Mouse (Mus musculus): ENCODE data around the gene Hmgb1. TPM values are rescaled to one million over a fixed set of nuclear protein-coding genes. Genes with fewer than 3 reads are reported as not detected.

The Hmgb1 gene
- polyA plus RNA-seq, 1 experiment: 88.6 TPM

- TF ChIP-seq POLR2A (IDR thresholded peaks at IDR 0.05; ENCODE audit: insufficient read length, low read depth) (no peak), REST (IDR thresholded peaks at IDR 0.05; ENCODE audit: insufficient read depth, insufficient read length) (no peak), TCF12 (IDR thresholded peaks at IDR 0.05; ENCODE audit: insufficient read depth, poor library complexity, severe bottlenecking) (no peak), USF1 (IDR thresholded peaks at IDR 0.05; ENCODE audit: low read depth) (no peak), TCF3 (IDR thresholded peaks at IDR 0.05; ENCODE audit: insufficient read length, low read depth) (no peak), MYOD1 (IDR thresholded peaks at IDR 0.05; ENCODE audit: control insufficient read depth in 1 of 3, insufficient read length in 2 of 3, low read depth in 2 of 3) (no peak), MYOG (IDR thresholded peaks at IDR 0.05; ENCODE audit: control insufficient read depth in 1 of 3, insufficient read depth in 1 of 3, insufficient read length in 2 of 3, low read depth in 2 of 3) (no peak), SRF (IDR thresholded peaks at IDR 0.05; ENCODE audit: control insufficient read depth, insufficient read length, low read depth) (no peak), POLR2AphosphoS2 (IDR thresholded peaks at IDR 0.05; ENCODE audit: insufficient read length, low read depth) (no peak), CEBPB (IDR thresholded peaks at IDR 0.05; ENCODE audit: insufficient read depth, poor library complexity, severe bottlenecking) (no peak), MAX (IDR thresholded peaks at IDR 0.05; ENCODE audit: low read depth) (no peak), E2F4 (IDR thresholded peaks at IDR 0.05; ENCODE audit: insufficient read depth) (no peak)
- no peak overlapping the region for H3K4me3 ChIP-seq
- peaks cover 44% of the 10 kb centered on the region for H3K27me3 ChIP-seq (ENCODE audit: control insufficient read depth, insufficient read depth, insufficient read length)
- no peak overlapping the region for H3K4me2 ChIP-seq (ENCODE audit: low read depth)
- H3K36me3 ChIP-seq (ENCODE audit: control insufficient read depth, insufficient read depth): no peaks in the 10 kb centered on the region
- no peak overlapping the region for H3ac ChIP-seq (ENCODE audit: control insufficient read depth, insufficient read length)
- no peaks in the 10 kb centered on the region for H3K79me2 ChIP-seq (ENCODE audit: control insufficient read depth, insufficient read depth)
These were observed 76.7 kb downstream of the Hmgb1 start for GRCm38 (mm10) chr5:149107566-149107965.

GRCm38 (mm10) chr5:149104096-149104725, 80.1 kb downstream of the Hmgb1 start:
- Histone ChIP-seq H3K79me2 (ENCODE audit: control insufficient read depth, insufficient read depth) (no peaks in the 10 kb centered on the region), H3K36me3 (ENCODE audit: control insufficient read depth, insufficient read depth) (no peaks in the 10 kb centered on the region), H3K4me2 (ENCODE audit: low read depth) (no peak overlapping the region), H3K27me3 (ENCODE audit: control insufficient read depth, insufficient read depth, insufficient read length) (peaks cover 14% of the 10 kb centered on the region), H3ac (ENCODE audit: control insufficient read depth, insufficient read length) (no peak overlapping the region), H3K4me3 (no peak overlapping the region)
- no peak for TF ChIP-seq E2F4 (IDR thresholded peaks at IDR 0.05; ENCODE audit: insufficient read depth)
- no peak for TF ChIP-seq CEBPB (IDR thresholded peaks at IDR 0.05; ENCODE audit: insufficient read depth, poor library complexity, severe bottlenecking)
- TF ChIP-seq SRF (IDR thresholded peaks at IDR 0.05; ENCODE audit: control insufficient read depth, insufficient read length, low read depth): no peak
- TF ChIP-seq MAX (IDR thresholded peaks at IDR 0.05; ENCODE audit: low read depth): no peak
- no peak for TF ChIP-seq REST (IDR thresholded peaks at IDR 0.05; ENCODE audit: insufficient read depth, insufficient read length)
- no peak for TF ChIP-seq TCF12 (IDR thresholded peaks at IDR 0.05; ENCODE audit: insufficient read depth, poor library complexity, severe bottlenecking)
- no peak for TF ChIP-seq TCF3 (IDR thresholded peaks at IDR 0.05; ENCODE audit: insufficient read length, low read depth)
- no peak for TF ChIP-seq USF1 (IDR thresholded peaks at IDR 0.05; ENCODE audit: low read depth)
- TF ChIP-seq MYOD1 (IDR thresholded peaks at IDR 0.05; ENCODE audit: control insufficient read depth in 1 of 3, insufficient read length in 2 of 3, low read depth in 2 of 3): no peak
- TF ChIP-seq MYOG (IDR thresholded peaks at IDR 0.05; ENCODE audit: control insufficient read depth in 1 of 3, insufficient read depth in 1 of 3, insufficient read length in 2 of 3, low read depth in 2 of 3): no peak
- TF ChIP-seq POLR2A (IDR thresholded peaks at IDR 0.05; ENCODE audit: insufficient read length, low read depth): no peak
- TF ChIP-seq POLR2AphosphoS2 (IDR thresholded peaks at IDR 0.05; ENCODE audit: insufficient read length, low read depth): no peak

DNA sequence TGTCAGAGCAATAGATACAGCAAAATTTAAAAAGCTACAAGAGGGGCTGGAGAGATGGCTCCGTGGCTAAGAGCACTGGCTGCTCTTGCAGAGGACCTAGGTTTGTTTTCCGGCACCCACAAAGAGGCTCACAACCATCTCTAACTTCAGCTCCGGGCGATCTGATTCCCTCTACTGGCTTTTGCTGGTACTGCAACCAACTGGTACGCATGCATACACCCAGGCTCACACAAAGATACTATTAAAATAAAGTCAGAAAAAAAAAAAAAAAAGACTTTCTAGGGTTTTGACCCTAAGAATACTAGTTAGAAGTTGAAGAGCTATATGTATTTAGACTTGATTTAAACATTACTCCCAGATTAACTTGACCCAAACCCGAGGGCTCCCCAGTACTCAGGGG, 82.4 kb downstream of the Hmgb1 start:
- Histone ChIP-seq H3ac (ENCODE audit: control insufficient read depth, insufficient read length) (no peak overlapping the region), H3K4me3 (no peak overlapping the region), H3K27me3 (ENCODE audit: control insufficient read depth, insufficient read depth, insufficient read length) (peaks cover 17% of the 10 kb centered on the region), H3K36me3 (ENCODE audit: control insufficient read depth, insufficient read depth) (no peaks in the 10 kb centered on the region), H3K79me2 (ENCODE audit: control insufficient read depth, insufficient read depth) (no peaks in the 10 kb centered on the region), H3K4me2 (ENCODE audit: low read depth) (no peak overlapping the region)
- TF ChIP-seq USF1 (IDR thresholded peaks at IDR 0.05; ENCODE audit: low read depth) (no peak), POLR2AphosphoS2 (IDR thresholded peaks at IDR 0.05; ENCODE audit: insufficient read length, low read depth) (no peak), E2F4 (IDR thresholded peaks at IDR 0.05; ENCODE audit: insufficient read depth) (no peak), TCF12 (IDR thresholded peaks at IDR 0.05; ENCODE audit: insufficient read depth, poor library complexity, severe bottlenecking) (no peak), POLR2A (IDR thresholded peaks at IDR 0.05; ENCODE audit: insufficient read length, low read depth) (no peak), MYOG (IDR thresholded peaks at IDR 0.05; ENCODE audit: control insufficient read depth in 1 of 3, insufficient read depth in 1 of 3, insufficient read length in 2 of 3, low read depth in 2 of 3) (no peak), REST (IDR thresholded peaks at IDR 0.05; ENCODE audit: insufficient read depth, insufficient read length) (no peak)

GRCm38 (mm10) chr5:149100091-149100490, 84.2 kb downstream of the Hmgb1 start:
- no peak overlapping the region for H3K4me2 ChIP-seq (ENCODE audit: low read depth)
- TF ChIP-seq SRF (IDR thresholded peaks at IDR 0.05; ENCODE audit: control insufficient read depth, insufficient read length, low read depth) (no peak), MYOG (IDR thresholded peaks at IDR 0.05; ENCODE audit: control insufficient read depth in 1 of 3, insufficient read depth in 1 of 3, insufficient read length in 2 of 3, low read depth in 2 of 3) (no peak), REST (IDR thresholded peaks at IDR 0.05; ENCODE audit: insufficient read depth, insufficient read length) (no peak)
- H3K79me2 ChIP-seq (ENCODE audit: control insufficient read depth, insufficient read depth): no peaks in the 10 kb centered on the region
- H3K4me3 ChIP-seq: no peak overlapping the region
- no peak overlapping the region for H3ac ChIP-seq (ENCODE audit: control insufficient read depth, insufficient read length)
- H3K27me3 ChIP-seq (ENCODE audit: control insufficient read depth, insufficient read depth, insufficient read length): peaks cover 24% of the 10 kb centered on the region
- no peaks in the 10 kb centered on the region for H3K36me3 ChIP-seq (ENCODE audit: control insufficient read depth, insufficient read depth)

GRCm38 (mm10) chr5:149099009-149099408, 85.3 kb downstream of the Hmgb1 start:
- Histone ChIP-seq H3K27me3 (ENCODE audit: control insufficient read depth, insufficient read depth, insufficient read length) (peaks cover 33% of the 10 kb centered on the region), H3ac (ENCODE audit: control insufficient read depth, insufficient read length) (no peak overlapping the region), H3K79me2 (ENCODE audit: control insufficient read depth, insufficient read depth) (no peaks in the 10 kb centered on the region), H3K4me2 (ENCODE audit: low read depth) (no peak overlapping the region), H3K4me3 (no peak overlapping the region), H3K36me3 (ENCODE audit: control insufficient read depth, insufficient read depth) (no peaks in the 10 kb centered on the region)
- TF ChIP-seq POLR2A (IDR thresholded peaks at IDR 0.05; ENCODE audit: insufficient read length, low read depth) (no peak), MYOD1 (IDR thresholded peaks at IDR 0.05; ENCODE audit: control insufficient read depth in 1 of 3, insufficient read length in 2 of 3, low read depth in 2 of 3) (no peak), TCF3 (IDR thresholded peaks at IDR 0.05; ENCODE audit: insufficient read length, low read depth) (no peak), MAX (IDR thresholded peaks at IDR 0.05; ENCODE audit: low read depth) (no peak), CEBPB (IDR thresholded peaks at IDR 0.05; ENCODE audit: insufficient read depth, poor library complexity, severe bottlenecking) (no peak), TCF12 (IDR thresholded peaks at IDR 0.05; ENCODE audit: insufficient read depth, poor library complexity, severe bottlenecking) (no peak), POLR2AphosphoS2 (IDR thresholded peaks at IDR 0.05; ENCODE audit: insufficient read length, low read depth) (no peak), MYOG (IDR thresholded peaks at IDR 0.05; ENCODE audit: control insufficient read depth in 1 of 3, insufficient read depth in 1 of 3, insufficient read length in 2 of 3, low read depth in 2 of 3) (no peak), SRF (IDR thresholded peaks at IDR 0.05; ENCODE audit: control insufficient read depth, insufficient read length, low read depth) (no peak), USF1 (IDR thresholded peaks at IDR 0.05; ENCODE audit: low read depth) (no peak), E2F4 (IDR thresholded peaks at IDR 0.05; ENCODE audit: insufficient read depth) (no peak), REST (IDR thresholded peaks at IDR 0.05; ENCODE audit: insufficient read depth, insufficient read length) (no peak)
